Mouse (Mus musculus) cerebellum, adult 18-20 months (tissue): ENCODE results near the gene Sympk.

Experiments used
- DNase-seq, 2 experiments: peaks; one replicate each; pipeline ENCODE4 v3.0.0; 2021

Sympk gene

DNA sequence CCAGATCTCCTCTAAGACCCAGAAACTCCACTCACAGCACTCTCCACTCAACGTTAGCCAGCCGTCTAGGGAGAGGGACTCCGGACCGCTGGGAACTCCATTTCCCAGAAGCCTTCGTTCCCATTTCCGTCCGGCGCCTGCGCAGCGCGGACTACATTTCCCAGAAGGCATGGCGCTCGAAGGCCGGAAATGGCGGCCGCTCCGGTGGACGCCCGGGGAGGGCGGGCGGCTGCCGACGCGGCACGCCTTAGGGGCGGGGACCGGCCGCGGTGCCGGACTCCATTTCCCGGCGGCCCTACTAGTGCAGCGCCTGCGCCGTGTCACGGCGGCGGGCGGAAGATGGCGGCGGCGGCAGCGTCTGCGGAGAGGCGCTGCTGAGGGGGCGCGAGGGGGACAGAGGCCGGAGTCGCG is at the start of gene Sympk:
TSS of gene Sympk (plus strand) at position 282 of the 411 bp plus-strand sequence.
- peak; percentile 95 to 97 for DNase-seq

DNA sequence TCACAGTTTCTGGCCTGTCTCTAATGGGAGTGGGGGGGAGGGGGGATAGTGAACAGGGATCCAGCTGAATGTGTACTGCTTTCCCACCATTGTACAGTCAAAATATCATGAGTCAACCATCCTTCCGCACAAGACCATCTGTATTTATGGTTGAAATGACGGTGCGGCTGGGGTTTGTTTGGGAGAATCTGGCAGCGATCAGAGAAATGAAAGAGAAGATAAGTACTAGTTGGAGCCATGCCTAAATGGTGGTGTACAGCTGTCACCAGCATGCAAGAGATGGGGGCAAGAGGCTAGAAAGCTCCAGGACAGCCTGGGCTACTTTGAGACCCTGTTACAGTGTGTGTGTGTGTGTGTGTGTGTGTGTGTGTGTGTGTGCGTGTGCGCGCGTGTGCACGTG is 45.8 kb upstream of the Sympk start:
- no peak for DNase-seq

DNA sequence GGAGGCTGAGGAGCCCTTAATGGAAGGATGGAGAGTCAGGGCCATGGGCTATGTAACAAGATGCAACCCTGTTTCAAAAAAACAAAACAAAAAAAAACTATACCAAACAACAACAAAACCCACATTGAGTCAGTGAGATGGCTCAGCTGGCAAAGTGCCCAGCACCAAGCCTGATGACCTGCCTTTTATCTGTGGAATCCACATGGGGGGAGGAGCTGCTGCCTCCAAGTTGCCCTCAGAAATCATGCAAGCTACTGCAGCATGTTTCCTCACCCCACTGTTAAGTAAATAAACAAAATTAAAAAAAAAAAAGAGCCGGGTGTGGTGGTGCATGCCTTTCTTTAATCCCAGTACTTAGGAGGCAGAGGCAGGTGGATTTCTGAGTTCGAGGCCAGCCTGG is 37.7 kb upstream of the Sympk start:
- no peak for DNase-seq

DNA sequence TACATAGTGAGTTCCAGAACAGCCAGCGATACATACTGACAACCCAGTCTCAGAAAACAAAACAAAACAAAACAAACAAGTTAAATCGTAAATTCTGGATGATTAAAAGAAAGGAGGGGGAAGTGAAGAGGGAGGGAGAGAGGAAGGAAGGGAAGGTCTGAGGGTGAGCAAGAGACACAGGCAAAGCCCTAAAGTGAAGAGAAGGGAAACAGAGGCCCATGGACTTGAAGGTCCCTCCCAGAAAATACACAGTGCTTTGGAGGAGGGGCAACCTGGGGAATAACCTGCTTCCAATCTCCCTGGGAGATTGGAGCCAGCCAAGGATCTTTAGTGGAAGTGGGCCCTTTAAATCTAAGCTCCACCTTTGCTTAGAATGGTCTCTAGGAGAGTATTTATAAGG is 37.1 kb upstream of the Sympk start, which contains the start of gene Nanos2:
TSS of gene Nanos2 (plus strand) at position 301 of the 400 bp plus-strand sequence.
- DNase-seq: no peak

DNA sequence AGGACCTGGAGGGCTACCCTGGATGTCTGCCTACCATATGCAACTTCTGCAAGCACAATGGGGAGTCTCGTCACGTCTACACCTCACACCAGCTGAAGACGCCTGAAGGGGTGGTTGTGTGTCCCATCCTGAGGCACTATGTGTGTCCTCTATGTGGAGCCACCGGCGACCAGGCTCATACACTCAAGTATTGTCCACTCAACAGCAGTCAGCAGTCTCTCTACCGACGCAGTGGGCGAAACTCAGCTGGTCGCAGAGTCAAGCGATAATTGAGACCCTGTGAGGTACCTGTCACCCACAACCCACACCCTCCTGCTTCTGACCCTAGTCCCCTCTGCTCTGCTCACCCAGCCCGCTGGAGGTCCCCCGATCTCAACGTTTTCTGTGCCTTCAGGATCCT is 36.4 kb upstream of the Sympk start:
- no peak for DNase-seq

DNA sequence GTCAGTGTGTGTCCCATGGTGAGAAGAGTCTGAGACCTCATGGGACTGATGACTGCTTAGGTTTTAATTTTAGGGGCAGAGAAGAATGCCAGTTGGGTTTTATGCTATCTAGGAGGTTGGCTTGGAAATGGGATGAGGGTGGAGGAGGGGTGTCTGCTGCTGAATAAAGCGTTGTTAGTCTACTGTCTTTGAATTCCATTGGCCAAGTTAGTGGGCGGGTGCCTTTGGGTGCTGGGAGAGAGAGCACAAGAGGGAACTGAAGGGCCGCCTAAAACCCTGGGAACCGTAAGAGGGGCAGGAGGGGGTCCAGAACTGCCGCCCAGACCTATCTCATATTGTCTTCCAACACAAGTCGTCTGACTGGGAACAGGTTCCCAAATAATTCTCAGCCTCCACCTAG is 35.4 kb upstream of the Sympk start:
- DNase-seq: peak in 1 of 2 experiments; percentile 14

DNA sequence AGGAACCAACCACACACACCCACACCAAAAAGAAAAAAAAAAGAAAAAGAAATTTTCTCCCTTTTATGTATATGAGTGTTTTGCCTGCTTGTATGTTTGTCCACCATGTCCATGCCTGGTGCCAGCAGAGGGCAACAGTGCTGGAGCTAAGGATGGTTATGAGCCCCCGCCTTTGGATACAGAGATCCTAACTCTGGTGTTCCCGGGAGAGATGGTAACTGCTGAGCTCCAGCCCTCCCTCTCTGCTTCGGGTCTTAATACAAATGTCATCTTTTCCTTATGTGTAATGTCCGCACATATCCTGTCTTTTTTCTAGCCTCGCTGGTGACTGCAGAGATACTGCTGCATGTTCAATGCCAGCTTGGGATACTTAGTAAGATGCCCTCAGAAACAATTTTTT is 34.2 kb upstream of the Sympk start:
- peak; percentile 68 to 75 for DNase-seq

DNA sequence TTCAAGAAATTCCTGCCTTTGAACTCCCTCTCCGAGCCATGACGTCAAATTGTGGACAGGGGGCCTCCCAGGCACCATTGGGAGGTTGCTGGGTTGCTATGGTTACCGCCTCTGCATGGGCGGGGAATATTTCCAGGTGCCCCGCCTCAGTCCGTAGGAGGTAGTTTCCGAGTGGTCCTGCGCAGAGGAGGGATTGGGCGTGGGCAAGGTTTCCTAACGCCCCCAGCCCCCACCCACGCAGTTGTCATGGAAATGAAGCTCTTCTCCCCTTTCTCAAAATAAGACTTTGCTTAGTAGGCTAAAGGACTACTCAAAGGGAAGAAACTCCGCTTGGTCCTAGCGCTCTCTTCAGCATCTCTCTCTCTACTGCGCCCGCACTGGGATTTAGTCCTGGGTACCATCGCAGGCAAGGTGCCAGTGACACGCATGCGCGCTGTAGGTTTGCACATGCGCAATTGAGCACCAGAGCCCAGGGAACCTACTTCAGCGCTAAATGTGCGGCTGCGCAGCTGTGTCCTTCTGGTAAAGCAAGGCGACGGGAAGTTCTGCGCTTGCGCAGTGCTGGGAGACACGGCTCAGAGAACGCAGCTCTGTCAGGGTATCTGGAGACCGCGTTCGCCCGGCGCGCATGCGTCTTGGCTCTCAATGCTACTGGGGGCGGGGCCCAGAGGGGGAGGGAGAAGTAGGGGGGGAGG is 33.4 kb upstream of the Sympk start, which contains the start of gene Mypop:
TSS of gene Mypop (plus strand) at position 645 of the 695 bp plus-strand sequence.
- DNase-seq: peak; percentile 100

DNA sequence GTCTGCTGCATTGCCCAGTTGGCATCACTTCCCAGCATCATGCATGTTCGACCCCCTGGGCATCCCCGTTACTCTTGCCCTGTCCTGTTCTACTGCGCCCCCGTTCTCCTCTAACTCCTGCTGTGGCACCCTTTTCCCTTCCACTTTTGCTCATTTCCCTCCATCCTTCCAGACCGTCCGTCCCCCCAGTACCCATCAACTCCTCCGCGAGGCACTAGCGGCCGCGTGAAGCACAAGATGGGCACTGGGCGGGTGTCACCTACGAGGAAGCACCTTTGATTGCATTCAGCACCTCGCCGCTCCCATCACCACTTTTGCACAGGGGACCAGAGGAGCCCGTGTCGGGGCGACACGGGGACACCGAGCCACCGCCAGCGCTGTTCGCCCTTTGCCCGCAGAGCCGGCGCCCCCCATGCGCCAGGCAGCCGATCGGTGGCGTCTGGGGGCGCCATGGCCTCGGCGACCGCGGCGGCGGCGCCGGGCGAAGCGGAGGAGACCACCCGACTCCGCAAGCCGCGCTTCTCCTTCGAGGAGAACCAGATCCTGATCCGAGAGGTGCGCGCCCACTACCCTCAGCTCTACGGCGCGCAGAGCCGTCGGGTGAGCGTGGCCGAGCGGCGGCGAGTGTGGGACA is 32.4 kb upstream of the Sympk start:
- peak; percentile 61 to 68 for DNase-seq

DNA sequence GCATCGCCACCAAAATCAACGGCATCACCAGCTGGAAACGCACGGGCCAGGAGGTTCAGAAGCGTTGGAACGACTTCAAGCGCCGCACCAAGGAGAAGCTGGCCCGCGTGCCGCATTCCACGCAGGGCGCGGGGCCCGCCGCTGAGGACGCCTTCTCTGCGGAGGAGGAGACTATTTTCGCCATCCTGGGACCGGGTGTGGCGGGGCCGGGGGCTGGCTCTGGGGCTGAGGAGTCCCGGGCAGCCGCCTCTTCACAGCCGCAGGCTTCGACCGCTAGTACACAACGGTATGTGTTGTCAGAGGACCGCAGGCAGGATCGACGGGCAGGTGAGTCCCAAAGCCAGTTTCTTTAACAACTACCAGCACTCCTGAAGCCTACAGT is 31.9 kb upstream of the Sympk start:
- peak; percentile 52 to 68 for DNase-seq

DNA sequence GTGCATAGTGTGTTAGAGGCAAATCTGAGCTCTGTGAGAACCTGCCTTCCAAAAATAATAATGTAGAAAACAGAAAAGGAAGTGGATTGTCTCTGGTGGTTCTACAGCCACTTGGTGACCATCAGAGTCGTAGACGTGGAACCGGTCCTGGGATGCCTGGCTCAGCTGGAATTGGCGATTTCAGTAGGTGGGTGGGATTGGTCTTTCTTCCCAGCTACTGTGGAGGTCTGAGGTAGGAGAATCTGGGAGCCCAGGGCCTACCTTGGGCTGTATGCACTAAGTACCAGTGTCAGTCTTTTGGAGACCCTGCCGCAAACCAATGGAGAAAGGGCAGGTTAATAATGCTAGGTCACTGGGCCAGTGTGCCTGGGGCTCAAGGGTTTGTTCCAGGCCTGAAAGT is 31.1 kb upstream of the Sympk start:
- DNase-seq: no peak

DNA sequence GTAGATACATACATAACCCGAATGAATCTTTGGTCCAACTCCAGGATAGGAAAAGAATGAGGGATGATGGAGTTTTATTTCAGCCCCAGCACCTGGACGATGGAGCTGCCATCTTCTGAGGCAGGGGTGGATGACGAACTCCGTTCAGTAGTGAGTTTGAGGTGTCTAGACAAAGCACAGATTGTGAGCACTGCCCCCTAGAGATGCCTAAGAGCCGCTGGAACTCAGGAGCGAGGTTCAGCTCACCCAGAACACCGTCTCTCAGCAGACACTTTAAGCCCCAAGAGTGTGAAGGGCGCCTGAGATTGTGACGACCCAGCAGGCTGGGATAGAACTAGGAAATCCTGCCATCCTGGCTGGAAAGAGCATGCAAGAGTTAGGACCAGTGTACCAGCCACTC is 25.3 kb upstream of the Sympk start:
- no peak for DNase-seq

DNA sequence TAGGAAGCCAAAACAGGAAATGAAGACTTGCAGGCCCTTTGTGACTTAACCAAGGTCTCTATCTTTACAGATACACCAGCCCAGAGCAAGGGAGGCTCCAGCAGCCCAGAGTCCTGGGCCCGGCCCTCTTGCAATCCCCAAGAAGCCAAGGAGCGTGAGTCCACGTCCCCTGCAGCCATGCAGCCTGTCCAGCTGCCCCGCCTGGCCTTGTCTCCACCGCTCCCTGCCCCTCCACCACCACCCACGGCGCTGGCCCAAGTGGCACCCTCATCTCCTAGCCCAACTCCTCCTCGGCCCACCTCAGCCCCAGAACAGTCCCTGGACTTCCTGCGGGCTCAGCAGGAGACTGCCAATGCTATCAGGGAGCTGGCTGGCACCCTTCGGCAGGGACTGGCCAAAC is 23.8 kb upstream of the Sympk start:
- no peak for DNase-seq

DNA sequence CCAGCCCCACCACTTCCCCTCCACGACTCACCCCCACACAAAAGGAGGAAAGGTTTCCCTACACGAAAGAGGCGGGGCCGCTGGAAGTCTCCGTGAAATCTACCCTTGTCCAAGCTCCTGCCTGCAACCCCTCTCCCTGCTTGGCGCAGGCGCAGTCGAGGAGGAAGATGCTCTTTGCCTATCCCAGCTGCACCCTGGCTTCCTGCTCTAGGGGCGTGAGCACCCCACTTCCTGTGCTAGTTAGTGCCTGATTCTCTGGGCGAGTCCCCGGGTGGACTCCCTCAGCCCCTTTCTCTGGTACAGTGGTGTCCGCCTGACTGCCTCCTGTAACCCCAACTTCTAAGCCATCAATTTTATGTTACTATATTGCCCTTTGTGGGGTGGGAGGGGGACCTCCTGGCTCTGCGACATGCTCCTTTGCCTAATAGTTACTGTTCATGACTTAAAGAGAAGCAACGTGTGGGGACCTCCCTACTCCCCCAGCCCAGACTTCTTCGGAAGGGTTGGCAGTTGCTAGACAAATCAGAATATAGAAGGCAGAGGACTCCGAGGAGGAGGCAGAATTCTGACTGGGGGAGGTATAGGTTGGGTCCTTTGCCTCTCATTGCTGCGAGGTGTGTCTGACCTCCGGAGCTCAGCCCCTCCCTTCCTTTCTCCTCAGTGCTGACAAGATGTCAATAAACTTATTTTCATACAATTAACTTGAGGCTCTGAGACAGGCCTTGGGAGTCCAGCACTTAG is 22.9 kb upstream of the Sympk start:
- DNase-seq: no peak

DNA sequence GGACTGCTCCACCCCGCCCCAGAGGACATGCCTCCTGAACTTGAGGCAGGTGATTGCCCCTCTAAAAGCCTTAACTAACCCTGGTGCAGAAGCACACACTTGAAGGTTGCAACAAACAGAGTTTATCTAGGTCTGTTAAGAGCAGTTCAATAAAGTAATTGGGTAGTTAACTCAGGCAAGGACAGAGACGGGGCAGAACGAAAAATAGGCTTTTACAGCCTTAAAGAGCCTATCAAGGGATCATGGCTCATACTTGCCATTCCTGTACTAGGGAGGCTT is 22.4 kb upstream of the Sympk start:
- no peak for DNase-seq

DNA sequence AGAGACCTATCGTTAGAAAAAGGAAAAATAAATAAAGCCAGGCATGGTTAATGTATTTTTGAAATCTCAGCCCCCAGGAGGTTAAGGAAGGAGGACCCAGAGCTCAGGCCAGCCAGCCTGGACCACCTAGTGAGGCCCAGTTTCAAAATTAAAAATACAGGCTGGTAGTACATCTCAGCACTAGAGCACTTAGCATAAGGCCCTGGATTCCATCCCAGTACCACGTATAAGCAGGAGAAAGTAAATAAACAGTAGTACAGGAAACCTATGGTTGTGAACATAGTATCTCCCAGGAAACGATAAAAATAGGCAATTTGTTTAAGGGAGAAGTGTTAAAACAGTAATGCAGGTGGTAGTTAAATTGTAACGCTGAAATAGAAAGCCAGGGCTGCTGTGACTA is 22.1 kb upstream of the Sympk start:
- no peak for DNase-seq

DNA sequence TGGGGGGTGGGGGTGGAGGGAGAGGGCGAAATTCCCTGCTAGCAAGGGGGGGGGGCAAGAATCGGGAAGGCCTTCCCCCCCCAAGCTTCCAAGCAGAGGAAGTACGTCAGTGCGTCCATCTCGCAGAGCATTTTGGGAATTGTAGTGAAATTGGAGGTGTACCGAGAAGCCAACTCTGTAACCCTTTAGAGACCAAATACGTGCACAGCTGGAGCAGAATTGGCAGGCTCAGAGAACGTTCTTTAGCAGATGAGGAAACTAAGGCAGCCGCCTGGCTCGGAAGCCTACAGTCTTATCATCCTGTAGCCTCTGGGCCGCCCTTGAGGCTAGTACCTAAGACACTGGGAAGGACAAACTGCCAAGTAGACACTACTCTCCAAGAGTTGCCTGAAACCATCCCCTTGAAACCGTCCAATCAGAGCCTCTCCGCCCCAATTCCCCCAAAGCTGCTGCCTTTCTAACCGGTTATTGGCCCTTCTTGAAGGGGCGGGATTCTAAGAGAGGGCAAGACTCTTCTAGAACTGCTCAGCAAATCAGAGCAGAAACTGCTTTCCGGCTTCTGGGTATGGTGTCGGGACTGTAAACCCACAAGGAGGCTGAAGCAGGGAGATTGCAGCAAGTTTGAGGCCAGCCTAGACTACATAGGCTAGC is 21.2 kb upstream of the Sympk start:
- DNase-seq: peak; percentile 81 to 87

DNA sequence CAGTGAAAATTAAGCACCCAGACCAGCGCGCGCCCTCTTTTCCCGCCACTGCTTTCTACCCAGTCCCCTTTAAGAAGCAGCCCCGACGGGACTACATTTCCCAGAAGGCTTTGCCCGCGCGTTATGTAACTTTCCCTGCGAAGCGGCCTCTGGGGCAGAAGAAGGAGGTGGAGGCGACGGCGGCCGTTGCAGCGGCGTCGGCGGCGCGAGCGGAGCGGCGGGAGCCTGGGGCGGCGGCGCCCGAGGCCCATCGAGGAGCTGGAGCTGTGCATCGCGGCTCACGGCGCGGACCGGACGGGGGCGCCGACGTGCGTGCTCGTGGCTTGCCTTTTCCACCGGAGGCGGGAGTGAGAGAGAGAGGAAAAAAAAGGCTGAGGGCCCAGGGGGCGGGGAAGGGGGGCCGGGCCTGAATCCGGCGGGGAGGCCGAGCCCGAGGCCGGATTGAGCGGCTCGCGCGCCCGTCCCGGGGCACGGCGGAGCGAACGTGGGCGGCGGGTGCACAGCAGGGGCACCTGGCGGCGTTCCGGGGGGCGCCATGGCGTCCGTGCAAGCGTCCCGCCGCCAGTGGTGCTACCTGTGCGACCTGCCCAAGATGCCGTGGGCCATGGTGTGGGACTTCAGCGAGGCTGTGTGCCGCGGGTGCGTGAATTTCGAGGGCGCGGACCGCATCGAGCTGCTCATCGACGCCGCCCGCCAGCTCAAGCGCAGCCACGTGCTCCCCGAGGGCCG is 20.1 kb upstream of the Sympk start, which contains the start of gene Irf2bp1:
TSS of gene Irf2bp1 (plus strand) at position 143 of the 729 bp plus-strand sequence.
- peak; percentile 95 to 97 for DNase-seq

DNA sequence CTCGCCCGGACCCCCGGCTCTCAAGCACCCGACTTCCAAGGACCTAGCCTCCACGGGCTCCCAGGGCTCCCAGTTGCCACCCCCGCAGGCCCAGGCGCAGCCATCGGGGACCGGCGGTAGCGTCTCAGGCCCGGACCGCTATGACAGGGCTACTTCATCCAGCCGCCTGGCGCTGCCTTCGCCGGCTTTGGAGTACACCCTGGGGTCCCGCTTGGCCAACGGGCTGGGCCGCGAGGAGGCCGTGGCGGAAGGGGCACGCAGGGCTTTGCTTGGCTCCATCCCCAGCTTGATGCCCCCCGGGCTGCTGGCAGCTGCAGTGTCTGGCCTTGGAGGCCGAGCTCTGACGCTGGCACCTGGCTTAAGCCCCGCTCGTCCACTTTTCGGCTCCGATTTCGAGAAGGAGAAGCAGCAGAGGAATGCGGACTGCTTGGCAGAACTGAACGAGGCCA is 19.5 kb upstream of the Sympk start:
- peak in 1 of 2 experiments; percentile 59 for DNase-seq

DNA sequence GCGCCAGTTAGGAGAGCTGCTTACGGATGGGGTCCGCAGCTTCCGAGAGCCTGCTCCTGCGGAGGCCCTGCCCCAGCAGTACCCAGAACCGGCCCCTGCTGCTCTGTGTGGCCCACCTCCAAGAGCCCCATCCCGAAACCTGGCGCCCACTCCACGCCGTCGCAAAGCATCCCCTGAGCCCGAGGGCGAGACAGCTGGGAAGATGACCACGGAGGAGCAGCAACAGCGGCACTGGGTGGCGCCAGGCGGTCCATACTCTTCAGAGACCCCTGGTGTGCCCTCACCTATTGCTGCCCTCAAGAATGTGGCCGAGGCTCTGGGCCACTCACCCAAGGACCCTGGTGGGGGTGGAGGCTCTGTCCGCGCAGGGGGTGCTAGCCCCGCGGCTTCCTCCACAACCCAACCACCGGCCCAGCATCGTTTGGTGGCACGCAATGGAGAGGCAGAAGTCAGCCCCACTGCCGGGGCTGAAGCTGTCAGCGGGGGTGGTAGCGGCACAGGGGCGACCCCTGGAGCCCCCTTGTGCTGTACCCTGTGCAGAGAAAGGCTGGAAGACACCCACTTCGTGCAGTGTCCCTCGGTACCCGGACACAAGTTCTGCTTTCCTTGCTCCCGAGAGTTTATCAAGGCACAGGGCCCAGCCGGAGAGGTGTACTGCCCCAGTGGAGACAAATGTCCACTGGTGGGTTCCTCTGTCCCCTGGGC is 18.6 kb upstream of the Sympk start:
- DNase-seq: peak in 1 of 2 experiments; percentile 48

DNA sequence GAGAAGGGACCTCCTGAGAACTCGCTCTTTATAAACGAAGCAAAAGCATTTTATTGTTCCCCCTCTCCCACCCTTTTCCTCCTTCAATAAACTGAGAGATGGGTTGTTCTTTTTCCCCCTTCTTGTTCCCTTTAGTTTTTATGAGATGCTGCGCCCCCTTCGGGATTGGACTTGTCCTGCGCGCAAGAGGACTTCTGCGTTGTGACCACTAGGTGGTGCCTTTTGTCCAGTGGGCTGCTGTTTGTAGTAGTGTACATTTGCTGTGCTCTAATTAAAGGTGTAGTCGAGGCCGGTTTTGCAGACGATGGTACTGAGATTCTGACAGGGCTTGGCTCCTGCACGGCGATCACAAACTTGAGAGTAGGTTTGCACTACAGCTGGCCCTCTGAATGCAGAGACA is 17.7 kb upstream of the Sympk start:
- DNase-seq: peak; percentile 77 to 86
